Mouse (Mus musculus) limb, embryonic 10.5 days (tissue): ENCODE data around the gene Gm5416. TPM values are rescaled to one million over a fixed set of nuclear protein-coding genes. Genes with fewer than 3 reads are reported as not detected.
"Not testable (repeated sequence)": the region's sequence is repeated elsewhere in the genome, so short reads cannot be mapped to it uniquely, and the experiment has no call there.

Experiments
- DNase-seq: peaks from one replicate; pipeline ENCODE4 v3.0.0-alpha.2; 2017; ENCODE audit warnings: low spot score
- H3K27ac ChIP-seq: fragments of 300-500 bp; sonication (generic); 2 replicates; pipeline ENCODE4 v1.5.1; 2016; ENCODE audit warnings: mild to moderate bottlenecking
- H3K27me3 ChIP-seq: fragments of 300-500 bp; sonication (generic); 2 replicates; pipeline ENCODE4 v1.6.1; 2016; ENCODE audit warnings: low read depth, mild to moderate bottlenecking; ENCODE audit not compliant: poor library complexity, severe bottlenecking
- H3K36me3 ChIP-seq: fragments of 300-500 bp; sonication (generic); 2 replicates; pipeline ENCODE4 v1.6.1; 2016; ENCODE audit warnings: mild to moderate bottlenecking, moderate library complexity
- H3K4me1 ChIP-seq: fragments of 300-500 bp; sonication (generic); 2 replicates; pipeline ENCODE4 v1.6.1; 2016
- H3K4me3 ChIP-seq: fragments of 300-500 bp; sonication (generic); 2 replicates; pipeline ENCODE4 v1.5.1; 2016; ENCODE audit warnings: mild to moderate bottlenecking, moderate library complexity
- H3K9me3 ChIP-seq: fragments of 300-500 bp; sonication (generic); replicated peaks from 2 replicates; pipeline ENCODE4 v1.6.1; 2016; ENCODE audit warnings: mild to moderate bottlenecking
- WGBS: fragments of 180-500 bp; shearing (Covaris S2); methylation state at CpG from one replicate; pipeline ENCODE4 v1.1.7; 2016; 5-methylcytosine and 5-hydroxymethylcytosine counted together
- polyA plus RNA-seq: library from polyadenylated mRNA; unstranded; fragments of >200 nt; fragmentation: Nextera tagmentation; extraction: Ambion mirVana; gene quantifications from 2 replicates; pipeline ENCODE4 v1.2.1, GENCODE M21; 2016

The Gm5416 gene
- polyA plus RNA-seq = not detected in 2 replicates

GRCm38 (mm10) chr16:36209967-36210453, at the start of gene Gm5416:
TSS of gene Gm5416 (plus strand) at chr16:36210403.
- H3K36me3 ChIP-seq = no peaks in the 10 kb centered on the region
- H3K4me3 ChIP-seq = no peak within 1 kb of the TSS
- no peak for DNase-seq
- no peaks in the 10 kb centered on the region for H3K27me3 ChIP-seq
- no peaks in the 10 kb centered on the region for H3K4me1 ChIP-seq
- H3K9me3 ChIP-seq = no peaks in the 10 kb centered on the region
- no peak within 1 kb of the TSS for H3K27ac ChIP-seq
- 88% methylated on average over 2 of the region's 2 CpGs for WGBS

GRCm38 (mm10) chr16:36167841-36168240, 42.4 kb upstream of the Gm5416 start:
- not testable (repeated sequence) for H3K4me3 ChIP-seq, H3K27ac ChIP-seq, H3K27me3 ChIP-seq, H3K36me3 ChIP-seq, H3K4me1 ChIP-seq, H3K9me3 ChIP-seq, DNase-seq
- WGBS = 91% methylated on average over 10 of the region's 10 CpGs

- H3K27me3 ChIP-seq = no peaks in the 10 kb centered on the region
- H3K27ac ChIP-seq = no peak overlapping the region
- no peak overlapping the region for H3K4me3 ChIP-seq
- no peak for DNase-seq
- no peaks in the 10 kb centered on the region for H3K9me3 ChIP-seq
- no peaks in the 10 kb centered on the region for H3K4me1 ChIP-seq
- H3K36me3 ChIP-seq = no peaks in the 10 kb centered on the region
These were observed 34.1 kb upstream of the Gm5416 start for GRCm38 (mm10) chr16:36176108-36176507.

GRCm38 (mm10) chr16:36179910-36180309, 30.3 kb upstream of the Gm5416 start:
- 89% methylated on average over 2 of the region's 2 CpGs for WGBS
- no peaks in the 10 kb centered on the region for H3K9me3 ChIP-seq
- no peak for DNase-seq
- no peak overlapping the region for H3K4me3 ChIP-seq
- no peak overlapping the region for H3K27ac ChIP-seq
- H3K36me3 ChIP-seq = no peaks in the 10 kb centered on the region
- H3K4me1 ChIP-seq = no peaks in the 10 kb centered on the region
- no peaks in the 10 kb centered on the region for H3K27me3 ChIP-seq

- not testable (repeated sequence) for H3K9me3 ChIP-seq, DNase-seq, H3K36me3 ChIP-seq, H3K4me1 ChIP-seq, H3K4me3 ChIP-seq, H3K27ac ChIP-seq, H3K27me3 ChIP-seq
- WGBS = 81% methylated on average over 4 of the region's 4 CpGs
These were observed 26.3 kb upstream of the Gm5416 start, which contains the start of gene Gm5483 for GRCm38 (mm10) chr16:36183912-36184311. TSS of gene Gm5483 (plus strand) at chr16:36184212.

- Histone ChIP-seq H3K4me3 (no peak overlapping the region), H3K9me3 (no peaks in the 10 kb centered on the region), H3K36me3 (no peaks in the 10 kb centered on the region), H3K4me1 (no peaks in the 10 kb centered on the region), H3K27me3 (no peaks in the 10 kb centered on the region), H3K27ac (no peak overlapping the region)
- no peak for DNase-seq
- 53% methylated on average over 19 of the region's 19 CpGs for WGBS
These were observed 11.0 kb upstream of the Gm5416 start for GRCm38 (mm10) chr16:36199226-36199625.

- WGBS = 92% methylated on average over 5 of the region's 5 CpGs
- Histone ChIP-seq H3K27ac (no peak overlapping the region), H3K36me3 (no peaks in the 10 kb centered on the region), H3K9me3 (no peaks in the 10 kb centered on the region), H3K4me1 (no peaks in the 10 kb centered on the region), H3K4me3 (no peak overlapping the region), H3K27me3 (no peaks in the 10 kb centered on the region)
- DNase-seq = no peak
These were observed 6.4 kb upstream of the Gm5416 start for GRCm38 (mm10) chr16:36203846-36204245.

GRCm38 (mm10) chr16:36205684-36206083, 4.5 kb upstream of the Gm5416 start:
- not testable (repeated sequence) for H3K27ac ChIP-seq, DNase-seq, H3K36me3 ChIP-seq, H3K9me3 ChIP-seq, H3K27me3 ChIP-seq, H3K4me3 ChIP-seq, H3K4me1 ChIP-seq
- 38% methylated on average over 2 of the region's 2 CpGs for WGBS

GRCm38 (mm10) chr16:36221168-36221567, 11.0 kb downstream of the Gm5416 start, which contains the start of gene 2010005H15Rik:
TSS of gene 2010005H15Rik (plus strand) at chr16:36221468.
- not testable (repeated sequence) for DNase-seq, H3K36me3 ChIP-seq, H3K27ac ChIP-seq, H3K27me3 ChIP-seq, H3K4me1 ChIP-seq, H3K9me3 ChIP-seq, H3K4me3 ChIP-seq
- WGBS = 95% methylated on average over 7 of the region's 7 CpGs

- not testable (repeated sequence) for H3K4me3 ChIP-seq, H3K36me3 ChIP-seq, DNase-seq, H3K27me3 ChIP-seq, H3K27ac ChIP-seq, H3K9me3 ChIP-seq, H3K4me1 ChIP-seq
These were observed 50.4 kb downstream of the Gm5416 start for GRCm38 (mm10) chr16:36260585-36260984.

Other genes with a start within 250 kb of the Gm5416 start
- gene Kpna1, start 231.7 kb upstream of the Gm5416 start, polyA plus RNA-seq = 58.0 and 59.0 TPM in 2 replicates
- 5.0 and 8.3 TPM in 2 replicates for gene Wdr5b, start 169.2 kb upstream of the Gm5416 start, polyA plus RNA-seq
- gene Fam162a, start 138.8 kb upstream of the Gm5416 start, polyA plus RNA-seq = 353 and 424 TPM in 2 replicates
- gene Ccdc58, start 138.7 kb upstream of the Gm5416 start, polyA plus RNA-seq = 107 and 125 TPM in 2 replicates
- 0.13 TPM in 1 of 2 replicates, not detected in the other for gene Csta1, start 79.2 kb upstream of the Gm5416 start, polyA plus RNA-seq
- gene Stfa2l1, start 53.6 kb upstream of the Gm5416 start, polyA plus RNA-seq = not detected in 2 replicates
- gene Gm5483, start 26.2 kb upstream of the Gm5416 start, polyA plus RNA-seq = not detected in 2 replicates
- 0.49 TPM in 1 of 2 replicates, not detected in the other for gene 2010005H15Rik, start 11.1 kb downstream of the Gm5416 start, polyA plus RNA-seq
- gene Stfa1, start 66.5 kb downstream of the Gm5416 start, polyA plus RNA-seq = 0.35 and 1.7 TPM in 2 replicates
- not detected in 2 replicates for gene BC117090, start 123.9 kb downstream of the Gm5416 start, polyA plus RNA-seq
- gene BC100530, start 157.3 kb downstream of the Gm5416 start, polyA plus RNA-seq = 0.38 TPM in 1 of 2 replicates, not detected in the other
- gene Stfa2, start 198.1 kb downstream of the Gm5416 start, polyA plus RNA-seq = not detected in 2 replicates
- not detected in 2 replicates for gene Stfa3, start 245.0 kb downstream of the Gm5416 start, polyA plus RNA-seq